Mouse (Mus musculus) intestine, embryonic 16.5 days (tissue): ENCODE measurements around the gene H2-M10.4. TPM values are rescaled to one million over a fixed set of nuclear protein-coding genes. Genes with fewer than 3 reads are reported as not detected.

Experiments
- ATAC-seq: fragments of 200-750 bp; cut with Nextera tagmentation; 2 replicates; pipeline ENCODE4 v1.8.0; 2017; ENCODE audit warnings: moderate TSS enrichment, moderate library complexity
- H3K27ac ChIP-seq: fragments of 300-500 bp; sonication (generic); 2 replicates; pipeline ENCODE4 v1.5.1; 2014; ENCODE audit warnings: mild to moderate bottlenecking, low read length
- H3K27me3 ChIP-seq: fragments of 300-500 bp; sonication (generic); replicated peaks from 2 replicates; pipeline ENCODE4 v1.6.1; 2014; ENCODE audit warnings: low read length, control low read depth, mixed read lengths; ENCODE audit not compliant: control insufficient read depth, insufficient read depth
- H3K36me3 ChIP-seq: fragments of 300-500 bp; sonication (generic); 2 replicates; pipeline ENCODE4 v1.6.1; 2014; ENCODE audit warnings: low read length, control low read depth; ENCODE audit not compliant: control insufficient read depth, insufficient read depth
- H3K4me1 ChIP-seq: fragments of 300-500 bp; sonication (generic); 2 replicates; pipeline ENCODE4 v1.6.1; 2014; ENCODE audit warnings: low read length, control low read depth, mixed read lengths; ENCODE audit not compliant: control insufficient read depth, insufficient read depth
- H3K4me2 ChIP-seq: fragments of 300-500 bp; sonication (generic); 2 replicates; pipeline ENCODE4 v1.6.1; 2014; ENCODE audit warnings: low read depth, low read length, control low read depth
- H3K4me3 ChIP-seq: fragments of 300-500 bp; sonication (generic); 2 replicates; pipeline ENCODE4 v1.5.1; 2014; ENCODE audit warnings: mild to moderate bottlenecking, low read length
- H3K9ac ChIP-seq: fragments of 300-500 bp; sonication (generic); 2 replicates; pipeline ENCODE4 v1.6.1; 2014; ENCODE audit warnings: low read depth, low read length
- H3K9me3 ChIP-seq: fragments of 300-500 bp; sonication (generic); 2 replicates; pipeline ENCODE4 v1.6.1; 2016; ENCODE audit warnings: low read length, control low read depth; ENCODE audit not compliant: control insufficient read depth
- WGBS: fragments of 180-500 bp; shearing (Covaris S2); extraction: QIAGEN DNeasy Blood & Tissue Kit; methylation state at CpG from one replicate; pipeline ENCODE4 v1.1.7; 2014; 5-methylcytosine and 5-hydroxymethylcytosine counted together
- polyA plus RNA-seq: library from polyadenylated mRNA; unstranded; fragments of >200 nt; fragmentation: Nextera tagmentation; extraction: Ambion mirVana; gene quantifications from 2 replicates; pipeline ENCODE4 v1.2.1, GENCODE M21; 2015

H2-M10.4 gene
- polyA plus RNA-seq, 1 experiment from 2014 or later = not detected

DNA sequence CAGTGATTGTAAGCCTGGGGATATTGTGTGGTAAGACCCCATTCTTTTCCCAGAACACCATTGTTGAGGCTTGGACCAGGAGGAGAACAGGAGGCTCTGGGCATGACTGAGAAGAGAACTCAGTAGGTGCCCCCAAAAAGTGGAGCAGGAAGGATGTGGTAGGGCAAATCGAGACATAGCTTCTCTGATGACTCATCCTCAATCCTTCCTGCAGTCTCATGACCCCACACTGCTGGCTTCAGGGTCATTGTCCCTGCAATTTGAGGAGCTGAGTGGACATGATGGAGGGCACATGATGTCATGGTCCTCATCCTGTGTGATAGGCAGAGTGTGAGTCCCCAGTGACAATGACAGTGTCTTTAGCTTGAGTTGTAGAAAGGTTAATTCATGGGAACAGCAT is 46.7 kb downstream of the H2-M10.4 start:
- no peak for ATAC-seq
- 74% methylated on average over 1 of the region's 1 CpGs for WGBS
- Histone ChIP-seq H3K27me3 (no peaks in the 10 kb centered on the region), H3K9ac (no peak overlapping the region), H3K4me3 (no peak overlapping the region), H3K4me1 (no peaks in the 10 kb centered on the region), H3K36me3 (no peaks in the 10 kb centered on the region), H3K4me2 (no peak overlapping the region), H3K9me3 (no peaks in the 10 kb centered on the region), H3K27ac (no peak overlapping the region)

DNA sequence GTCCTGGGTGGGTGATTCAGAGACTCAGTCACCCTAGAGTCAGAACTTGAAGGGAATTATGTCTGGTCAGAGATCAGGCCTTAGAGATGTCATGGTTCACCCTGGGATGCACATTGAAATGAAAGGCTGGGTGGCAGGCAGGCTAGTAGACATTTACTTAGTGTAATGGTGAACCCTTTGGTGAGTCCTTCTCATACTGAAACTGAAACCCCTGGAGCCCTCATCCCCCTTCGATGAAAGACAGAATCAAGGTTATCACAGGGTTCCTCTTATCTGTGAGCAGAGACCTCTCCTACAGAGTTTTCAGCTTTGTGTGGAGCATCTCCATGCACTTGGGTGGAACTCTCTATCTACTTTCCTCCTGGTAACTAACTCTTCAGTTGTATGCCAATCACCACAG is 47.8 kb downstream of the H2-M10.4 start:
- Histone ChIP-seq H3K27me3 (no peaks in the 10 kb centered on the region), H3K4me3 (no peak overlapping the region), H3K4me2 (no peak overlapping the region), H3K36me3 (no peaks in the 10 kb centered on the region), H3K9me3 (no peaks in the 10 kb centered on the region), H3K9ac (no peak overlapping the region), H3K4me1 (no peaks in the 10 kb centered on the region), H3K27ac (no peak overlapping the region)
- no peak for ATAC-seq
- WGBS = 85% methylated on average over 1 of the region's 1 CpGs

Other genes starting within 250 kb of the H2-M10.4 start
- gene Rpp21, start 204.3 kb downstream of the H2-M10.4 start, polyA plus RNA-seq = 129 and 139 TPM in 2 replicates
- 9.7 and 10.6 TPM in 2 replicates for gene Trim39, start 190.1 kb downstream of the H2-M10.4 start, polyA plus RNA-seq
- not detected in 2 replicates for gene H2-M10.2, start 175.8 kb downstream of the H2-M10.4 start, polyA plus RNA-seq
- gene H2-M10.1, start 136.2 kb downstream of the H2-M10.4 start, polyA plus RNA-seq = not detected in 2 replicates
- gene H2-M10.3, start 93.9 kb downstream of the H2-M10.4 start, polyA plus RNA-seq = not detected in 2 replicates
- not detected in 2 replicates for gene H2-M11, start 84.7 kb upstream of the H2-M10.4 start, polyA plus RNA-seq
- not detected in 2 replicates for gene H2-M9, start 180.3 kb upstream of the H2-M10.4 start, polyA plus RNA-seq
- gene H2-M1, start 209.9 kb upstream of the H2-M10.4 start, polyA plus RNA-seq = not detected in 2 replicates